Mouse (Mus musculus) induced T-regulatory cell, adult 2 months (primary cell): ENCODE measurements around the gene Zfp622.
"Not testable (repeated sequence)": the region's sequence is repeated elsewhere in the genome, so short reads cannot be mapped to it uniquely, and the experiment has no call there.

Source experiments
- DNase-seq: peaks from one replicate; pipeline ENCODE4 v3.0.0-alpha.2; 2012; ENCODE audit warnings: low read depth

Zfp622 gene

GRCm38 (mm10) chr15:25972758-25973157, 11.4 kb upstream of the Zfp622 start:
- DNase-seq, result no peak

- no peak for DNase-seq
Measured at GRCm38 (mm10) chr15:25974352-25974751, 9.8 kb upstream of the Zfp622 start.

- no peak for DNase-seq
Measured at GRCm38 (mm10) chr15:25975810-25976209, 8.4 kb upstream of the Zfp622 start.

GRCm38 (mm10) chr15:25983614-25984013, 552 bp upstream of the Zfp622 start:
- DNase-seq, result not testable (repeated sequence)

- DNase-seq, result peak; percentile 38
Measured at GRCm38 (mm10) chr15:25984734-25985492, 747 bp downstream of the Zfp622 start.

GRCm38 (mm10) chr15:25992992-25993727, 9.0 kb downstream of the Zfp622 start:
- peak; percentile 86 for DNase-seq

GRCm38 (mm10) chr15:25995521-25995920, 11.4 kb downstream of the Zfp622 start:
- peak; percentile 47 for DNase-seq

GRCm38 (mm10) chr15:25999545-25999944, 15.4 kb downstream of the Zfp622 start:
- not testable (repeated sequence) for DNase-seq

GRCm38 (mm10) chr15:26008621-26009020, 24.5 kb downstream of the Zfp622 start:
- no peak for DNase-seq

- DNase-seq, result no peak
Measured at GRCm38 (mm10) chr15:26012891-26013290, 28.7 kb downstream of the Zfp622 start.

- DNase-seq, result no peak
Measured at GRCm38 (mm10) chr15:26015979-26016665, 32.0 kb downstream of the Zfp622 start.

GRCm38 (mm10) chr15:26021721-26022120, 37.6 kb downstream of the Zfp622 start:
- DNase-seq, result no peak

- DNase-seq, result no peak
Measured at GRCm38 (mm10) chr15:26022636-26023035, 38.5 kb downstream of the Zfp622 start.

GRCm38 (mm10) chr15:26031692-26032091, 47.5 kb downstream of the Zfp622 start:
- no peak for DNase-seq

GRCm38 (mm10) chr15:26040567-26040966, 56.4 kb downstream of the Zfp622 start:
- DNase-seq, result no peak

- DNase-seq, result no peak
Measured at GRCm38 (mm10) chr15:26041196-26041947, 57.2 kb downstream of the Zfp622 start.
